Mouse (Mus musculus) lung, postnatal 0 days (tissue): ENCODE results near the gene Gm11027.

Source experiments
- CTCF ChIP-seq: IDR thresholded peaks from 2 replicates; pipeline ENCODE4 v1.5.1; 2016; ENCODE audit warnings: antibody characterized with exemption, mild to moderate bottlenecking
- EP300 ChIP-seq: IDR thresholded peaks from 2 replicates; pipeline ENCODE4 v1.6.1; 2016; ENCODE audit warnings: antibody characterized with exemption, mild to moderate bottlenecking, control low read depth

GRCm38 (mm10) chr12:116232061-116232460 is 43.1 kb upstream of the Gm11027 start:
- TF ChIP-seq CTCF (no peak), EP300 (no peak)
